Mouse (Mus musculus) splenic B cell, adult 2 months (primary cell): ENCODE measurements around the gene Wfdc6b.
A peak's percentile ranks its signal among the peaks of the same experiment; 100 is the strongest.

Experiments used
- DNase-seq: peaks from one replicate; pipeline ENCODE4 v3.0.0-alpha.2; 2011; ENCODE audit warnings: low read depth, low spot score
- H3K27me3 ChIP-seq: 2 replicates; pipeline ENCODE4 v1.6.1; 2012; ENCODE audit warnings: mild to moderate bottlenecking, low read length, moderate library complexity, mixed read lengths; ENCODE audit not compliant: control insufficient read depth, poor library complexity, insufficient read depth, severe bottlenecking
- H3K36me3 ChIP-seq: 2 replicates; pipeline ENCODE4 v1.6.1; 2012; ENCODE audit warnings: mild to moderate bottlenecking, low read length, moderate library complexity, mixed read lengths; ENCODE audit not compliant: control insufficient read depth, poor library complexity, insufficient read depth, severe bottlenecking

Wfdc6b gene

DNA sequence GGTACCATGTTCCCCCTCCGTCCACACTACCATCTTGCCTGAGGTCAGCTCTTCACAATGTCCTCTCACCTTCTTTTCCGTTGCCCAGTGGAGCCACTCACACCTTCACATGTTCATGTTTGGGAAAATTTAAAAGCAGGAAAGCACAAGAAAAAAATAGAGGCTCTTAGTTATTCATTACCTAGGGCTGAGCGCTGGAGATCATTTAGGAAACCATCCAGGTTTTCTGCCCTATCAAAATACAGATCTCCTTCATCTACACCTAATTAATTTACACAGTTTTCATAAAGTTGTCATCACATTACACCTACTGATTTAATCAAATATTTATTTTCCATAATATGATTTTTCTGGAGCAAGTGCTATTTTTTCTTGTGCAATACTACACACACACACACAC, 25.4 kb downstream of the Wfdc6b start, which contains the start of gene Wfdc16:
Gene Wfdc16 (minus strand): TSS at position 101 of the 400 bp plus-strand sequence.
- DNase-seq: no peak
- H3K27me3 ChIP-seq: no peaks in the 10 kb centered on the region
- no peaks in the 10 kb centered on the region for H3K36me3 ChIP-seq

DNA sequence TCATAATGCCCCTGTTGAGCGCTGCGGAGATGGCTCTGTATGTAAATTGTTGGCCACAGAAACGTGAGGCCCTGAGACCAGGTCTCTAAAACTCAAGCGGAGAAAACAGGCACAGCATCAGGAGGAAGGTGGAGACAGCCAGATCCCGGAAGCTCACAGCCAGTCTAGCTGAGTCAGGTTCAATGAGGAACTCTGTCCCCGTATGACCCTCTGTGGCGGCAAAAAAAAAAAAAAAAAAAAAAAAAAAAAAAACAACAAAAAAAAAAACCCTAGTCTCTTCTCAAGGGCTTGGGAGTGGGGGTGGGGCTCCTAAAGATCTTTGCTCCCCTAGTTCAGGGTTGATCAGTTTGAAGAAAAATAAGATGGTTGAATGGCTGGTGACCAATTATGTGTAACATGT, 27.8 kb downstream of the Wfdc6b start:
- Histone ChIP-seq H3K27me3 (no peaks in the 10 kb centered on the region), H3K36me3 (no peaks in the 10 kb centered on the region)
- peak; percentile 6 for DNase-seq

DNA sequence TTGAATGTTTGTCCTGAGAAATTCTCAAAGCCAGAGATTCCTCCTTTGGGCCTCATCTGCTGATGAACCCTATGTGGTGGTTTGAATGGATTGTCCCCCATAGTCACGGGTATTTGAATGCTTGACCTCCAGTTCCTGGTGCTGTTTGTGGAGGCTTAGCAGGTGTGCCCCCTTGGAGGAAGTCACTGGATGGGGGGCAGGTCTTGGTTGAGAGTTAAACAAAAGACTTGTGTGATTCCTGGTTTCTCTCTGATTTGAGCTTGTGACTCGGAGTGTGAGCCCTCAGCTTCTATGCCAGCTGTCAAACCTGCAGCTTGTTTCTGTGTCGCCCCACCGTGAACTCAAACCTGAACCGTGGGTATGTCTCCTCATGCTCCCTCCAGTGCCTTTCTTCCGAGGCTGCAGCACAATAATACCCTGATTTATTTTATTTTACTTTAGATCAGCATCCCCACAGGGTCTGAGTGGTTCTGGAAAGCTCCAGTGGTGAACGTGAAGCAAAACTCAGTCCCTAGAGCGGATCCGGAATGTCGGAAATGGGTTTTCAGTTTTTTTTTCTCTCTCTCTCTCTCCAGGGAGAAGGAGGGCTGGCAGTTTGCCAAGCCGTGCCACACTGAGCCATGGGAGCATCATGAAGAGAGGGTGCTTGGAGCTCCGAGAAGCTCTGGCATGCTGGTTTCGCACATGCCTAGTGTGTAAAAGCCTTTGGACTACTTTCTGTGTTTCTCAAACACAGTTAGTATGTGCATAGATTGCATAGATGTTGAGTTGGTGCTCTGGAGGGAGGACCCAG, 28.8 kb downstream of the Wfdc6b start:
- no peaks in the 10 kb centered on the region for H3K27me3 ChIP-seq
- H3K36me3 ChIP-seq: no peaks in the 10 kb centered on the region
- DNase-seq: no peak

DNA sequence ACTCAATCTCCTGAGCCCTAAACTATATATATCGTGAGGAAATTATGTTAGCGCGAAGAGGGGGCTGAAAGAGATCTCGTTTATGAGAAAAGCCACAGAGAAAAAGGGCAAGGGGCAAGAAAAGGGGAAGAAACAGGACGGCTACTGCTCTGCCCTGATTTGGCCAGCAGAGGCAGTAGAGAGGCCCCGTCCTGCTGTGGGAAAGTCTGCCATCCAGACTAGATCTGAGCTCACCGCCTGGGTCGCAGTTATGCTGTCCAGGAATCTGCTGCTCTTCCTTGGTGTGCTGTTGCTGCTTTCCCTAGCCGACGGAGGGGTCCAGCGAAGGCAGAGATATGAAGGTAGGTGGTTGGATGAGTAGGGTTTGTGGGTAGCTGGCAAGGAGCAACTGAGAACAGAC, 42.5 kb downstream of the Wfdc6b start, which contains the start of gene Wfdc10:
Gene Wfdc10 (plus strand): TSS at position 189 of the 400 bp plus-strand sequence.
- DNase-seq: peak; percentile 57
- no peaks in the 10 kb centered on the region for H3K36me3 ChIP-seq
- H3K27me3 ChIP-seq: no peaks in the 10 kb centered on the region

DNA sequence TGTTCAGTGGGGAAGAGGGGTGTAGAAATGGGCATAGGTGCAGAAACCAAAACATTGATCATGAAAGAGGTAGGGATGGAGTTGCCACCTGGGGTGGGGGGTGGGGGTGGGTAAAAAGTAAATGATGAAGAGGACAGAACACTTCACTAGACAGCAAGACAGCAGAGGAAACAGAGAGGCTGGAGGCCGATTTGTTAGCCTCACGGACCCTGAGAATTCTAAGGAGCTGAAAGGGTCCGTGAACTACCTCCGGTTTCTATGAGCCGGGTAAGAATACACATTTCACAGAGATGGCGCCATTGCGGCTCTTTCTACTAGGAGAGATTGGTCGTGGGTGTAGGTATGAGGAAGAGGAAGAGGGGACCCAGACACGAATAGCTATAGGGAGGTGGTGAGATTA, 43.2 kb downstream of the Wfdc6b start, which contains the start of gene Wfdc9:
Gene Wfdc9 (minus strand): TSS at position 101 of the 400 bp plus-strand sequence.
- Histone ChIP-seq H3K27me3 (no peaks in the 10 kb centered on the region), H3K36me3 (no peaks in the 10 kb centered on the region)
- DNase-seq: no peak

DNA sequence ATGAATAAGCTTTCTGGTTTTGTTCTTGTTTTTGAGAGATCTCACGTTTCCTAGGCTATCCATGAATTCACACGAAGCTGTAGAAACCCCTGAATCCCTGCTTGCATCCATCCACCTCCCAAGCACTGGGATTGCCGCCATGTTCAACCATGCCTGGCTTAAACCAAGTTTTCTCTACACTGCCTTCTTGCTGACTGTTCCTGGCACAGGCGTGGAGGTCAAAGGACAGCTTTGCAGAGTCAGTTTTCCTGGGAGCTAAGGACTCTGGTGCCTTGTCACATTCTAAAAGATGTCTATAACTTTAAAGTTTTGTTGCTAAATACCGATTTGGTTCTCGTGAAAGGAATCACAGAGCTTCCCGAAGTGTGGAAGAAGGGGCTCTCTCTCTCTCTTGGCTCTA, 51.5 kb downstream of the Wfdc6b start:
- Histone ChIP-seq H3K36me3 (no peaks in the 10 kb centered on the region), H3K27me3 (no peaks in the 10 kb centered on the region)
- no peak for DNase-seq
